Mouse (Mus musculus): ENCODE results near the gene Myh6.
"Not testable (repeated sequence)": the region's sequence is repeated elsewhere in the genome, so short reads cannot be mapped to it uniquely, and the experiment has no call there.

The Myh6 gene

GRCm38 (mm10) chr14:54955481-54955880, 11.2 kb downstream of the Myh6 start:
- no peak for DNase-seq

GRCm38 (mm10) chr14:54954474-54954873, 12.3 kb downstream of the Myh6 start:
- DNase-seq: no peak

GRCm38 (mm10) chr14:54953664-54954206, 13.0 kb downstream of the Myh6 start:
- DNase-seq: no peak

GRCm38 (mm10) chr14:54951587-54951986, 15.1 kb downstream of the Myh6 start:
- no peak for DNase-seq

- DNase-seq: no peak
Measured at GRCm38 (mm10) chr14:54950493-54950892, 16.2 kb downstream of the Myh6 start.

GRCm38 (mm10) chr14:54948781-54949180, 17.9 kb downstream of the Myh6 start:
- DNase-seq: no peak

- not testable (repeated sequence) for DNase-seq
Measured at GRCm38 (mm10) chr14:54947008-54947407, 19.7 kb downstream of the Myh6 start.

GRCm38 (mm10) chr14:54945975-54946704, 20.6 kb downstream of the Myh6 start:
- DNase-seq: no peak

- DNase-seq: no peak
Measured at GRCm38 (mm10) chr14:54944939-54945338, 21.8 kb downstream of the Myh6 start.

GRCm38 (mm10) chr14:54943971-54944370, 22.8 kb downstream of the Myh6 start:
- DNase-seq: no peak

GRCm38 (mm10) chr14:54942479-54942878, 24.2 kb downstream of the Myh6 start:
- no peak for DNase-seq

GRCm38 (mm10) chr14:54941024-54941978, 25.4 kb downstream of the Myh6 start:
- DNase-seq: no peak

- no peak for DNase-seq
Measured at GRCm38 (mm10) chr14:54940176-54940530, 26.6 kb downstream of the Myh6 start.

- peak in 1 of 2 experiments; percentile 32 for DNase-seq
Measured at GRCm38 (mm10) chr14:54939434-54940175, 27.1 kb downstream of the Myh6 start.

GRCm38 (mm10) chr14:54938431-54939219, 28.1 kb downstream of the Myh6 start:
- no peak for DNase-seq

GRCm38 (mm10) chr14:54937361-54938182, 29.2 kb downstream of the Myh6 start:
- DNase-seq: no peak

- DNase-seq: no peak
Measured at GRCm38 (mm10) chr14:54936831-54937160, 29.9 kb downstream of the Myh6 start.

GRCm38 (mm10) chr14:54935904-54936830, 30.6 kb downstream of the Myh6 start, which contains the start of gene Cmtm5:
Gene Cmtm5 (plus strand): TSS chr14:54936261.
- DNase-seq: no peak

- DNase-seq: no peak
Measured at GRCm38 (mm10) chr14:54932645-54933150, 34.0 kb downstream of the Myh6 start, which contains the start of gene Il25. Gene Il25 (plus strand): TSS chr14:54932695.

GRCm38 (mm10) chr14:54930431-54930830, 36.3 kb downstream of the Myh6 start:
- DNase-seq: no peak

Measured in thymus, adult 18-20 months (tissue).